In the genomic region with DNA sequence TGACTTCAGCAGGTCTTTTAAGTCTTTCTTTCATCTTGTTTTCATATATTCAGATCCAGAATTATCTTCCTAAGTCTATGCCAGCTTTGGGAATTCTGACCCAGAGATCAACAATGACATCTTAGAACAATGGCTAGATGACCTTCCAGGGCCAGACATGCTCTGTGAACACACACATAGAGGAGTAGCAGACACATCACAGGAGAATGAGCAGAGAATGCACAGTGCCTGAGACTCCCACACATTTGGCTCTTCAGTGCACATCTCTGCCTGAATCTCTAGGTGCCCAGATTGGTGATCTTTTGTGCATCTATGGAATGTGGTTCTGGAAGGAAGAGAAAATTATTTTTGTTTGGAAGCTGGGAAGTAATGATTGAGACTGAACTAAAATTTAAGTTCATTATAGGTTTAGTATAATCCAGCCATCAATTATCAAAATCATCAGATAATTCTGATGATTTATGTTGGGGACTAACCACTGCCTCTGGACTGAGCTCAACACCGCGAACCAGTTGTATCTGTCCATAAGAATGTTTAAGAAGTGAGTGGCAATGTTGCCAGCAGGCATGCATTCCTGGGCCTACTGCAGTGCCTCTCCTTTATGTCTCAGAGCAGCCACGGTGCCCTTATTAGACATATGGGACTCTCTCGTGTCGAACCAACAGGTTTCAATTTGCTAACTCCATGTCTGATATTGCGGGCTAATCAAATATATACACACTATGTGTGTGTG, we compare ENCODE assay signal across 20 mouse cellular contexts.
"Had no signal": no experiment of that assay in that cellular context is flagged by ENCODE, and none has a peak within 500 bp of the region (broad histone marks: within the 10 kb centered on the region; RNA-seq: fewer than 3 reads in every experiment).

No protein-coding gene starts in this region.

- H3K27ac ChIP-seq: limb, embryonic 10.5 days; limb, embryonic 13.5 days; liver, embryonic 12.5 days; liver, embryonic 15.5 days; lung, embryonic 15.5 days; midbrain, embryonic 12.5 days; midbrain, embryonic 15.5 days; neural tube, embryonic 12.5 days; neural tube, embryonic 15.5 days; stomach, embryonic 15.5 days had no signal

- H3K4me1 ChIP-seq: limb, embryonic 10.5 days; limb, embryonic 13.5 days; liver, embryonic 12.5 days; liver, embryonic 15.5 days; lung, embryonic 15.5 days; megakaryocyte, embryonic 14.5 days; midbrain, embryonic 12.5 days; midbrain, embryonic 15.5 days; neural tube, embryonic 12.5 days; neural tube, embryonic 15.5 days; stomach, embryonic 15.5 days had no signal

- H3K9ac ChIP-seq: limb, embryonic 13.5 days; liver, embryonic 12.5 days; liver, embryonic 15.5 days; lung, embryonic 15.5 days; midbrain, embryonic 12.5 days; midbrain, embryonic 15.5 days; neural tube, embryonic 12.5 days; neural tube, embryonic 15.5 days; stomach, embryonic 15.5 days had no signal

- ATAC-seq: intestine, embryonic 16.5 days; liver, embryonic 12.5 days; midbrain, embryonic 15.5 days had no signal

- H3K4me3 ChIP-seq: limb, embryonic 10.5 days; limb, embryonic 13.5 days; liver, embryonic 12.5 days; liver, embryonic 15.5 days; lung, embryonic 15.5 days; megakaryocyte, embryonic 14.5 days; midbrain, embryonic 12.5 days; midbrain, embryonic 15.5 days; neural tube, embryonic 12.5 days; neural tube, embryonic 15.5 days; stomach, embryonic 15.5 days had no signal

- H3K36me3 ChIP-seq: limb, embryonic 10.5 days; limb, embryonic 13.5 days; liver, embryonic 12.5 days; liver, embryonic 15.5 days; lung, embryonic 15.5 days; midbrain, embryonic 12.5 days; midbrain, embryonic 15.5 days; neural tube, embryonic 12.5 days; neural tube, embryonic 15.5 days; stomach, embryonic 15.5 days had no signal

- H3K27me3 ChIP-seq: limb, embryonic 13.5 days; liver, embryonic 12.5 days; liver, embryonic 15.5 days; lung, embryonic 15.5 days; megakaryocyte, embryonic 14.5 days; midbrain, embryonic 12.5 days; midbrain, embryonic 15.5 days; neural tube, embryonic 12.5 days; neural tube, embryonic 15.5 days; stomach, embryonic 15.5 days had no signal

- H3K4me2 ChIP-seq: limb, embryonic 13.5 days; liver, embryonic 12.5 days; liver, embryonic 15.5 days; lung, embryonic 15.5 days; midbrain, embryonic 12.5 days; midbrain, embryonic 15.5 days; neural tube, embryonic 12.5 days; neural tube, embryonic 15.5 days; stomach, embryonic 15.5 days had no signal

- H3K9me3 ChIP-seq: limb, embryonic 10.5 days; liver, embryonic 12.5 days; liver, embryonic 15.5 days; lung, embryonic 15.5 days; midbrain, embryonic 12.5 days; midbrain, embryonic 15.5 days; neural tube, embryonic 12.5 days; neural tube, embryonic 15.5 days; stomach, embryonic 15.5 days had no signal

- DNase-seq: layer of hippocampus, adult 9-11 months; liver; lung, adult 18-20 months; lung, postnatal 10 days; lung, postnatal 36 days; right cerebral cortex, postnatal 25 days; spleen, adult 18-20 months; thymus, postnatal 25 days had no signal
